Mouse (Mus musculus): ENCODE data around the gene Plch2. TPM values are rescaled to one million over a fixed set of nuclear protein-coding genes. Genes with fewer than 3 reads are reported as not detected.
A peak's percentile ranks its signal among the peaks of the same experiment; 100 is the strongest.

Plch2 gene
- polyA plus RNA-seq, 1 experiment from 2014 or later: 2.4 TPM

DNA sequence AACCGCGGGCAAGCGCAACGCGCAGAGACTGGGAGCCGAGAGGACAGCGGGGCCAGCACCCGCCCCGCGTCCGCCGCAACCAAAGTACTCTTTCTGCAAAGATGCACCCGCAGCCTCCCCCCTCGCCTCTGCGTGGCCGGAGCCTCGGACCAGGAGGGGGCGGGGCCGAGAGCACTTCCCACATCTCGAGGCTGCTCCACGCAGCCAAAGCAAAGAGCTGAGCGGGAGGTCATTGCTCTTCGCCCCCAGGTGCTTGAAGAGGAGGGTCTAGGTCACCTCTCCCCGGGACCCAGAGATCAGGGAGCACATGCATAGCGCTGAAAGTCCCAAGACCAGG, 13.3 kb downstream of the Plch2 start:
- Histone ChIP-seq H3K9me3 (ENCODE audit: control insufficient read depth, low read length) (no peaks in the 10 kb centered on the region), H3K4me3 (ENCODE audit: low read depth, low read length) (peak overlapping the region; percentile 34), H3K9ac (ENCODE audit: low read length) (peak overlapping the region; percentile 35), H3K27ac (ENCODE audit: low read depth, low read length) (no peak overlapping the region), H3K27me3 (ENCODE audit: control insufficient read depth, insufficient read depth, low read length) (peaks cover 46% of the 10 kb centered on the region), H3K36me3 (ENCODE audit: control insufficient read depth, insufficient read depth, low read length) (no peaks in the 10 kb centered on the region), H3K4me1 (replicated peaks; ENCODE audit: control insufficient read depth, insufficient read depth, low read length) (peaks cover 13% of the 10 kb centered on the region; the same call in 1 of the 2 replicates), H3K4me2 (ENCODE audit: low read depth, low read length, severe bottlenecking) (peak overlapping the region; percentile 61)
- no peak for DNase-seq (ENCODE audit: low spot score)
- WGBS: under 1% methylated on average over 25 of the region's 25 CpGs
- ATAC-seq (replicated peaks; ENCODE audit: low FRiP score): no peak

DNA sequence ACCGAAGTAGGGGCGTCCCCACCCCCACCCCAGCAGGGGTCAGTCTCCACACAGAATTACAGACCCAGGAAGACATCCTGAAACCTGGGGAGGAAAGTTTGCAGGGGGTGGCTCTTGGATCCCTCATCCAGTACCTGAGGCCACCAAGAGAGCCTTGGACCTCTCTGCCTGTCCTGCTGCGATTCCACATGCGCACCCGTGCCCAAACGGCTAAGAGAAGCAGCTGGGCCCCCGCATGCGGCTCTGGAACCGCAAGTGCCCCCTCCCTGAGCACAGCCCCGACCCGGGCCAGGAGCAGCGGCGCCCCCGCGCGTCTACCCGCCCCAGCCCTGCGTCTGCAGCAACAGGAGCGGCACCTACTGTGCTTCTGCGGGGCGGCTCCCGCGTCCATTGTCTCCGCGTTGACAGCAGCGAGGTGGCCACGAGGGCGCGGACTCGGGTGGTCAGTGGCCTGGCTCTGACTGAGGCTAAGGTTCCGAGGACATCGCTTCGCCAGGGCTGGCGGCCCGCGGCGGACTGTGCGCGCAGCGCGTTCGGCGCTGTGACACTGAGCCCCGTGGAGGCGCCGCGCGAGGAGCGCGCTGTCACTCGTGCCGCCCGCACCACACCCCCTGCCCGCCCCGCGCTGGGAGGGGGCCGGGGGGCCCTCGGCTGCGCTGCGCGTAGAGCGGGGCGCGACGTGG, 13.8 kb downstream of the Plch2 start:
- no peaks in the 10 kb centered on the region for H3K9me3 ChIP-seq (ENCODE audit: control insufficient read depth, low read length)
- peak overlapping the region; percentile 35 for H3K9ac ChIP-seq (ENCODE audit: low read length)
- peak overlapping the region; percentile 34 for H3K4me3 ChIP-seq (ENCODE audit: low read depth, low read length)
- H3K36me3 ChIP-seq (ENCODE audit: control insufficient read depth, insufficient read depth, low read length): no peaks in the 10 kb centered on the region
- ATAC-seq (replicated peaks; ENCODE audit: low FRiP score): no peak
- H3K4me2 ChIP-seq (ENCODE audit: low read depth, low read length, severe bottlenecking): peak overlapping the region; percentile 61
- 1% methylated on average over 61 of the region's 65 CpGs for WGBS
- DNase-seq (ENCODE audit: low spot score): no peak
- H3K27ac ChIP-seq (ENCODE audit: low read depth, low read length): no peak overlapping the region
- peaks cover 46% of the 10 kb centered on the region for H3K27me3 ChIP-seq (ENCODE audit: control insufficient read depth, insufficient read depth, low read length)
- H3K4me1 ChIP-seq (replicated peaks; ENCODE audit: control insufficient read depth, insufficient read depth, low read length): peaks cover 13% of the 10 kb centered on the region; the same call in 1 of the 2 replicates

DNA sequence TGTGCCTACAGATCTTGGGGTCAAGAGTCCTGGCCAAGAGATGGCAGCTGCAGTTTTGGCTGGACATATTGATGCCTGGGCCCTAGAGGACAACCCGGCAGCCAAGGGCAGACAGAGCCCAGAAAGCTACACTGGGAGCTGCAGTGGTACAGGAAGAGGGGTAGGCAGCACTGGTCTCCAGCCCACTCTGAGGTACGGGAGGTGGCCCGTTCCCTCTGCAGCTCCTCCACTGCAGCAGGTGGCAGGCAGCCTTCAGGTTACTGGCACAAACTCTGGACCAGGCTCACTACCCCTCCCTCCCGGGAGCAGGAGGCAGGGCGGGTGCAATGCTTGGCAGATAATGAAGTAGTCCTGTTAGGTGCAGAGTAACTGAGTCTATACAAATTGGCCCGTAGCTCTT, 15.9 kb downstream of the Plch2 start:
- Histone ChIP-seq H3K4me1 (replicated peaks; ENCODE audit: control insufficient read depth, insufficient read depth, low read length) (peaks cover 13% of the 10 kb centered on the region; the same call in 1 of the 2 replicates), H3K36me3 (ENCODE audit: control insufficient read depth, insufficient read depth, low read length) (no peaks in the 10 kb centered on the region), H3K4me3 (ENCODE audit: low read depth, low read length) (no peak overlapping the region), H3K27ac (ENCODE audit: low read depth, low read length) (no peak overlapping the region), H3K27me3 (ENCODE audit: control insufficient read depth, insufficient read depth, low read length) (peaks cover 46% of the 10 kb centered on the region), H3K9ac (ENCODE audit: low read length) (peak overlapping the region; percentile 3; the same call in 1 of the 2 replicates), H3K9me3 (ENCODE audit: control insufficient read depth, low read length) (no peaks in the 10 kb centered on the region), H3K4me2 (ENCODE audit: low read depth, low read length, severe bottlenecking) (no peak overlapping the region)
- 54% methylated on average over 6 of the region's 6 CpGs for WGBS
- DNase-seq (ENCODE audit: low spot score) (no peak), ATAC-seq (replicated peaks; ENCODE audit: low FRiP score) (no peak)

DNA sequence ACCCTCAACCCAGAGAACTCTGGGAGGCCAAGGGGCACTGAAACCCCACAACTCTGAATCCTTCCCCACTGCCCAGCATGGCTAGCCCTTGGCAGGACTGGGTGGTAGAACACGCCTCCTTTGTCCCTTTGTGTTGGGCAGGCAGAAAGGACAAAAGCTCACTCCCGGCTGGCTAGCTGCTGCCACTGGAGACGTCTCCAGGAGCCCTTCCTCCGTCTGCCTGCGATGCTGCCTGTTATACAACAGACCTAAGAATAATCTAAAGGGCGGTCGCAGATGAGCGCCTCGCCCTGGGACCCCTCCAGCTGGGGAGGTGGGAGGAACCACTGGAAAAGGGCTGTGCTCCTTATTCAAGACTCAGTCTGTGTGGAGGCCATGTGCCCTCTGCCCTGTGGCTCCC, 16.4 kb downstream of the Plch2 start:
- H3K36me3 ChIP-seq (ENCODE audit: control insufficient read depth, insufficient read depth, low read length): no peaks in the 10 kb centered on the region
- peaks cover 13% of the 10 kb centered on the region; the same call in 1 of the 2 replicates for H3K4me1 ChIP-seq (replicated peaks; ENCODE audit: control insufficient read depth, insufficient read depth, low read length)
- 11% methylated on average over 9 of the region's 9 CpGs for WGBS
- no peak overlapping the region for H3K4me2 ChIP-seq (ENCODE audit: low read depth, low read length, severe bottlenecking)
- H3K27me3 ChIP-seq (ENCODE audit: control insufficient read depth, insufficient read depth, low read length): peaks cover 42% of the 10 kb centered on the region
- peak overlapping the region; percentile 20; the same call in 1 of the 2 replicates for H3K9ac ChIP-seq (ENCODE audit: low read length)
- no peak overlapping the region for H3K27ac ChIP-seq (ENCODE audit: low read depth, low read length)
- ATAC-seq (replicated peaks; ENCODE audit: low FRiP score): peak; percentile 55; the same call in 1 of the 2 replicates
- no peaks in the 10 kb centered on the region for H3K9me3 ChIP-seq (ENCODE audit: control insufficient read depth, low read length)
- H3K4me3 ChIP-seq (ENCODE audit: low read depth, low read length): no peak overlapping the region
- no peak for DNase-seq (ENCODE audit: low spot score)

DNA sequence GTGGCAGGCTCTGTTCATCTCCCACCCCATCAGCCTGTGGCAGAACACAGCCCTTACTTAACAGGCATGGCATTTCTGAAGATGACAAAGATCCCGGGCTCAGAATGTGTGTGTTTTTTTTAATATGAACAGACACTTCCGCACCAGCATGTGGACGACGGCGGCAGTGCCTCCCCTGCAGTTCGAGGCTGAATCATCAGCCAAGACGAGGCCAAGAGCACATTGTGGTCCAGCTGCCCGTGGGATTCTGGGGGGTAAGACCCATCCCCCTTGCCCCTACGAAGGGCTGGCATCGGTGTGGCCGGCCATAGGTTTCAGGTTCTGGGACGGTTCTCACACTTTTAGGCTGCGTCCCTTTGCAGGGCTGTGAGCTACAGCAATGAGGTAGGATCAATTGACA, 21.8 kb downstream of the Plch2 start:
- no peak overlapping the region for H3K4me3 ChIP-seq (ENCODE audit: low read depth, low read length)
- H3K4me2 ChIP-seq (ENCODE audit: low read depth, low read length, severe bottlenecking): no peak overlapping the region
- peaks cover 18% of the 10 kb centered on the region; the same call in 1 of the 2 replicates for H3K4me1 ChIP-seq (replicated peaks; ENCODE audit: control insufficient read depth, insufficient read depth, low read length)
- no peaks in the 10 kb centered on the region for H3K9me3 ChIP-seq (ENCODE audit: control insufficient read depth, low read length)
- peaks cover 2% of the 10 kb centered on the region; the same call in 1 of the 2 replicates for H3K27me3 ChIP-seq (ENCODE audit: control insufficient read depth, insufficient read depth, low read length)
- WGBS: 65% methylated on average over 13 of the region's 13 CpGs
- DNase-seq (ENCODE audit: low spot score) (no peak), ATAC-seq (replicated peaks; ENCODE audit: low FRiP score) (no peak)
- no peak overlapping the region for H3K27ac ChIP-seq (ENCODE audit: low read depth, low read length)
- no peak overlapping the region for H3K9ac ChIP-seq (ENCODE audit: low read length)
- no peaks in the 10 kb centered on the region for H3K36me3 ChIP-seq (ENCODE audit: control insufficient read depth, insufficient read depth, low read length)

DNA sequence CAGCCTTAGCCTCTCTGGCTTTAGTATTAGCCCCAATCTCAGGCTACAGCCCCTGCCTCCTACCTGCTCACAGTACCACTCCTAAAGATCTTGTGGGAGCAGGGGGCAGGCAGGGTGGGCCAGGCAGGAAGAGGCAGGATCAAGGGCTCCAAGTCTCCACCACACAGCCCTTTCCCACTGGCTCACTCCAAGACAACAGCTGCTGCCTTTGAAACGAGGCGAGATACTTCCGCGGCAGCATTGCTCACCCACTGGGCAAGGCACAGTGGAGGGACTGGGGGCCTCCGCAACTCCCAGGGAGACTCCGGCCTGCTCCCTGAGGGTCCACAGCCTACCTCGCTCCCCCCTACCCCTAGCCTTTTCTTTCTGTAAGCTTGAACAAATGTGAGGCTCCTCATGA, 22.4 kb downstream of the Plch2 start:
- H3K27me3 ChIP-seq (ENCODE audit: control insufficient read depth, insufficient read depth, low read length): peaks cover 2% of the 10 kb centered on the region; the same call in 1 of the 2 replicates
- DNase-seq (ENCODE audit: low spot score) (no peak), ATAC-seq (replicated peaks; ENCODE audit: low FRiP score) (no peak)
- H3K36me3 ChIP-seq (ENCODE audit: control insufficient read depth, insufficient read depth, low read length): no peaks in the 10 kb centered on the region
- H3K9ac ChIP-seq (ENCODE audit: low read length): no peak overlapping the region
- no peaks in the 10 kb centered on the region for H3K9me3 ChIP-seq (ENCODE audit: control insufficient read depth, low read length)
- H3K4me2 ChIP-seq (ENCODE audit: low read depth, low read length, severe bottlenecking): no peak overlapping the region
- 16% methylated on average over 7 of the region's 7 CpGs for WGBS
- H3K4me1 ChIP-seq (replicated peaks; ENCODE audit: control insufficient read depth, insufficient read depth, low read length): peaks cover 18% of the 10 kb centered on the region; the same call in 1 of the 2 replicates
- no peak overlapping the region for H3K27ac ChIP-seq (ENCODE audit: low read depth, low read length)
- no peak overlapping the region for H3K4me3 ChIP-seq (ENCODE audit: low read depth, low read length)

DNA sequence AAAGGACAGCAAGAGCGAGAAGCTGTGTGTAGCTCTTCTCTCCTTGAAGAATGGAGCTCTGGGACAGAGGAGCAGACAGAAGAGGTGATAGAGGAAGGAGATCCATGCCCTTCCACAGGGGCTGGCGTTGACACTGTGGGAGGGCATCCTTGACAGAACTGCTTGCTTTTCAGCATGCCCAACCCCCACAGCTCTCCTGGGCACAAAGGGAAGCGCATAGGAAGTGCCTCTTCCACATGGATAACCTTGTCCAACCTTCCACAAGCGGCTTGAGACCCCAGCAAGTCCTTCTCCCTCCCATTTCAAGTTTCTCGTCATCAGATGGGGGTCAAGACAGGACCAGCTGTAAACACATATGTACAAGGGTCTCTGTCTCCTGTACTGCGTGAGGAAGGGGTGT, 23.5 kb downstream of the Plch2 start:
- 20% methylated on average over 6 of the region's 6 CpGs for WGBS
- Histone ChIP-seq H3K4me1 (replicated peaks; ENCODE audit: control insufficient read depth, insufficient read depth, low read length) (peaks cover 18% of the 10 kb centered on the region; the same call in 1 of the 2 replicates), H3K27me3 (ENCODE audit: control insufficient read depth, insufficient read depth, low read length) (peaks cover 2% of the 10 kb centered on the region; the same call in 1 of the 2 replicates)

DNA sequence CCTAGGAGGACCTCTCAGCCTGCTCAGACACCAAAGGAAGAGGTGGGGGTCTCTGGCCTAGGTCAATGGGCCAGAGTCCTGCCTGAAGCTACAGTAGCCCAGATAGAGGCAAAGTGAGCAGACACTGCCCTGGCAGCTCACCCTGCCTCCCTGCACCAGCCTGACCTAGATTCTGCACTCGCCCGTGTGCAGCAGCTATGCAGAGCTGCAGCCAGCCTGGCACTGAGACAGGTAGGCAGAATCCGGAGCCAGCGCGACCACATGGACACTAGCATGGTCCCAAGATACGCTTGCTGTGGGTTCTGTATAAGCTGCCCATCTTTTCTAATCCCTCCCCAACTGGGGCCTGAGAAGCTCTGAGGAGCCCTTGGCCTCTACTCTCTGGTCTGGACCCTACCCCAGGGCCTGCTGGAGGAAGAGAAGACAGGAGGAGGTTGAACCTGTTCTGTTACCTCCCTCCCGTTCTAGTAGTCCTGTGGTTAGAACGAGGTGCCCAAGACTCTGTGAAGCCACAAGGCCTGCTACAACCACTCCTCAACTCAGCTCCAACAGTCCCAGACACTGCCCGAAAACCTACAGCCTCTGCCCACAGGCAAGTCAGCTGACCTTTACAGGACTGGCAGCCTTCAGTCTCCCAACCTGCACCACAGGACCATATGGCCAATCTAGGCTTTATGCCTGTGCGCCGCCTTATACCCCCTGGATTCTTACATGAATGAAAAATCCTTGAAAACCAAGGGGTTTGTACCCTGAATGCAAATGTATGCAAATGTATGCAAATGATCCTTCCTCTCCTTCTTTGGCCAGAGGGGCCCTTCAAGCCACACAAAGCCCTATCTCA, 32.2 kb downstream of the Plch2 start:
- no peaks in the 10 kb centered on the region for H3K36me3 ChIP-seq (ENCODE audit: control insufficient read depth, insufficient read depth, low read length)
- H3K4me2 ChIP-seq (ENCODE audit: low read depth, low read length, severe bottlenecking): no peak overlapping the region
- ATAC-seq (replicated peaks; ENCODE audit: low FRiP score) (peak; percentile 39; the same call in 1 of the 2 replicates), DNase-seq (ENCODE audit: low spot score) (no peak)
- no peaks in the 10 kb centered on the region for H3K9me3 ChIP-seq (ENCODE audit: control insufficient read depth, low read length)
- H3K4me3 ChIP-seq (ENCODE audit: low read depth, low read length): no peak overlapping the region
- H3K27me3 ChIP-seq (ENCODE audit: control insufficient read depth, insufficient read depth, low read length): no peaks in the 10 kb centered on the region
- peaks cover 5% of the 10 kb centered on the region; the same call in 1 of the 2 replicates for H3K4me1 ChIP-seq (replicated peaks; ENCODE audit: control insufficient read depth, insufficient read depth, low read length)
- H3K9ac ChIP-seq (ENCODE audit: low read length): no peak overlapping the region
- WGBS: 81% methylated on average over 11 of the region's 11 CpGs
- H3K27ac ChIP-seq (ENCODE audit: low read depth, low read length): 0 out of 2 replicates have a peak overlapping the region, but pooled peaks have one; percentile 18

More for the DNA sequence above, 23.5 kb downstream of the Plch2 start:
- H3K4me2 ChIP-seq (ENCODE audit: low read depth, low read length, severe bottlenecking): no peak overlapping the region
- no peaks in the 10 kb centered on the region for H3K36me3 ChIP-seq (ENCODE audit: control insufficient read depth, insufficient read depth, low read length)
- H3K27ac ChIP-seq (ENCODE audit: low read depth, low read length): no peak overlapping the region
- no peak overlapping the region for H3K9ac ChIP-seq (ENCODE audit: low read length)
- DNase-seq (ENCODE audit: low spot score) (no peak), ATAC-seq (replicated peaks; ENCODE audit: low FRiP score) (no peak)
- H3K9me3 ChIP-seq (ENCODE audit: control insufficient read depth, low read length): no peaks in the 10 kb centered on the region
- no peak overlapping the region for H3K4me3 ChIP-seq (ENCODE audit: low read depth, low read length)
